Mouse (Mus musculus) limb, embryonic 15.5 days (tissue): ENCODE measurements around the gene Prl3b1. TPM values are rescaled to one million over a fixed set of nuclear protein-coding genes. Genes with fewer than 3 reads are reported as not detected.

Experiments
- ATAC-seq: fragments of 200-750 bp; cut with Nextera tagmentation; 2 replicates; pipeline ENCODE4 v1.8.0; 2017; ENCODE audit warnings: low read depth, moderate TSS enrichment; ENCODE audit not compliant: insufficient number of reproducible peaks, low FRiP score, low TSS enrichment
- H3K27ac ChIP-seq: fragments of 300-500 bp; sonication (generic); 2 replicates; pipeline ENCODE4 v1.5.1; 2015; ENCODE audit warnings: moderate library complexity, mild to moderate bottlenecking, inconsistent platforms
- H3K27me3 ChIP-seq: fragments of 300-500 bp; sonication (generic); 2 replicates; pipeline ENCODE4 v1.6.1; 2015; ENCODE audit warnings: inconsistent platforms
- H3K36me3 ChIP-seq: fragments of 300-500 bp; sonication (generic); 2 replicates; pipeline ENCODE4 v1.6.1; 2015; ENCODE audit warnings: inconsistent platforms
- H3K4me1 ChIP-seq: fragments of 300-500 bp; sonication (generic); 2 replicates; pipeline ENCODE4 v1.6.1; 2015; ENCODE audit warnings: inconsistent platforms
- H3K4me2 ChIP-seq: fragments of 300-500 bp; sonication (generic); 2 replicates; pipeline ENCODE4 v1.6.1; 2015; ENCODE audit warnings: mild to moderate bottlenecking, inconsistent platforms
- H3K4me3 ChIP-seq: fragments of 300-500 bp; sonication (generic); 2 replicates; pipeline ENCODE4 v1.5.1; 2015; ENCODE audit warnings: mild to moderate bottlenecking, inconsistent platforms
- H3K9ac ChIP-seq: fragments of 300-500 bp; sonication (generic); 2 replicates; pipeline ENCODE4 v1.6.1; 2015; ENCODE audit warnings: inconsistent platforms
- H3K9me3 ChIP-seq: fragments of 300-500 bp; sonication (generic); 2 replicates; pipeline ENCODE4 v1.6.1; 2016; ENCODE audit warnings: inconsistent platforms
- WGBS: fragments of 180-500 bp; shearing (Covaris S2); methylation state at CpG from one replicate; pipeline ENCODE4 v1.1.7; 2015; 5-methylcytosine and 5-hydroxymethylcytosine counted together
- polyA plus RNA-seq: library from polyadenylated mRNA; unstranded; fragments of >200 nt; fragmentation: Nextera tagmentation; extraction: Ambion mirVana; gene quantifications from 2 replicates; pipeline ENCODE4 v1.2.1, GENCODE M21; 2015

Prl3b1 gene
- polyA plus RNA-seq, result not detected in 2 replicates

- Histone ChIP-seq H3K9me3 (no peaks in the 10 kb centered on the region), H3K4me3 (no peak within 1 kb of the TSS), H3K9ac (no peak within 1 kb of the TSS), H3K27me3 (no peaks in the 10 kb centered on the region), H3K4me1 (no peaks in the 10 kb centered on the region), H3K4me2 (no peak within 1 kb of the TSS), H3K36me3 (no peaks in the 10 kb centered on the region), H3K27ac (no peak within 1 kb of the TSS)
- 95% methylated on average over 1 of the region's 1 CpGs for WGBS
- ATAC-seq, result no peak
Measured at GRCm38 (mm10) chr13:27241547-27241946, at the start of gene Prl3b1. Gene Prl3b1 (plus strand): TSS chr13:27241847.

GRCm38 (mm10) chr13:27196359-27196758 lies 45.3 kb upstream of the Prl3b1 start, which contains the start of gene Prl3c1:
Gene Prl3c1 (plus strand): TSS chr13:27196659.
- no peaks in the 10 kb centered on the region for H3K27me3 ChIP-seq
- no peak within 1 kb of the TSS for H3K27ac ChIP-seq
- no peaks in the 10 kb centered on the region for H3K36me3 ChIP-seq
- no peaks in the 10 kb centered on the region for H3K9me3 ChIP-seq
- WGBS, result 80% methylated on average over 1 of the region's 1 CpGs
- no peaks in the 10 kb centered on the region for H3K4me1 ChIP-seq
- H3K4me2 ChIP-seq, result no peak within 1 kb of the TSS
- no peak within 1 kb of the TSS for H3K4me3 ChIP-seq
- ATAC-seq, result no peak
- H3K9ac ChIP-seq, result no peak within 1 kb of the TSS

- no peak within 1 kb of the TSS for H3K4me3 ChIP-seq
- 83% methylated on average over 4 of the region's 4 CpGs for WGBS
- H3K27me3 ChIP-seq, result no peaks in the 10 kb centered on the region
- H3K36me3 ChIP-seq, result no peaks in the 10 kb centered on the region
- no peak for ATAC-seq
- H3K4me1 ChIP-seq, result no peaks in the 10 kb centered on the region
- no peaks in the 10 kb centered on the region for H3K9me3 ChIP-seq
- H3K9ac ChIP-seq, result no peak within 1 kb of the TSS
- no peak within 1 kb of the TSS for H3K4me2 ChIP-seq
- H3K27ac ChIP-seq, result no peak within 1 kb of the TSS
Measured at GRCm38 (mm10) chr13:27259136-27259535, 17.5 kb downstream of the Prl3b1 start, which contains the start of gene Prl3a1. Gene Prl3a1 (plus strand): TSS chr13:27259436.

Other genes with a start within 250 kb of the Prl3b1 start
- gene Prl, start 184.3 kb upstream of the Prl3b1 start, polyA plus RNA-seq, result not detected in 2 replicates
- not detected in 2 replicates for gene Prl3d1, start 147.7 kb upstream of the Prl3b1 start, polyA plus RNA-seq
- gene Prl3d2, start 120.1 kb upstream of the Prl3b1 start, polyA plus RNA-seq, result not detected in 2 replicates
- not detected in 2 replicates for gene Prl3d3, start 85.1 kb upstream of the Prl3b1 start, polyA plus RNA-seq
- not detected in 2 replicates for gene Prl3c1, start 45.2 kb upstream of the Prl3b1 start, polyA plus RNA-seq
- gene Prl3a1, start 17.6 kb downstream of the Prl3b1 start, polyA plus RNA-seq, result not detected in 2 replicates
- not detected in 2 replicates for gene Prl6a1, start 70.8 kb downstream of the Prl3b1 start, polyA plus RNA-seq
- gene Prl8a2, start 103.8 kb downstream of the Prl3b1 start, polyA plus RNA-seq, result not detected in 2 replicates
- gene Prl2b1, start 149.0 kb downstream of the Prl3b1 start, polyA plus RNA-seq, result not detected in 2 replicates
- gene Prl8a6, start 196.8 kb downstream of the Prl3b1 start, polyA plus RNA-seq, result not detected in 2 replicates